Mouse (Mus musculus): ENCODE measurements around the gene Rnf186.
"Not testable (repeated sequence)": the region's sequence is repeated elsewhere in the genome, so short reads cannot be mapped to it uniquely, and the experiment has no call there.

The Rnf186 gene

DNA sequence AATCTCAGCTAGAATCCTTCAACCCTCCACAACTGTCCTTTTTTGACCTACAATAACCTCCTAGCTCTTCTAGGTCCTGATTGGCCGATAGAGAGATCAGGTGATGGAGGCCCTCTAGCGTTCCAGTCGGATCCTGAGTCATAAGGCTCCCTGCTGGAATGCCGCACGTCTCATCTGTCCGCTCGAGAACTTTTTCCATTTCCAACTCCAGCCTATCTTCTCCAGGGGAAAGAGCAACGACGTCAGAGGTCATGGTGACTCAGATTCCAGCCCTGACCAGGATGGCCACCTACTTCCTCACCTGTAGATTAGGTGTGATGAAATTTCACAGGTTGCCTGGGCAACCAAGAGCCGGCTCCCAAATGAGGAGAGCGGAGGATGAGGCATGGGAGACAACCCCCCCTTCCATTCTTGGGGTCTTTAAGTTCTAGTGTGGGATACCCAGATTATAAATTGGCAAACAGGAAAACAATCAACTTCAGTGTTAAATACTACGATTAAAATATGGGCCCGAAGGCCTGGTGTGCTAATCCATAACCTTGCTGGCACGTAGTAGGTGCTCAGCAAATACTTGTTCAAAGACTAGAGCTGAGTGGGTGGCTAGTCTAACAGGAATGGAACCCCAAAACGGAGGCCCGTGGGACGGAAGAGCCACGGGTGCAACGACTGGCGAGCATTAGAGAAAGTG is 5.4 kb downstream of the Rnf186 start:
- DNase-seq (ENCODE audit: low read depth, low spot score), result peak; percentile 35

DNA sequence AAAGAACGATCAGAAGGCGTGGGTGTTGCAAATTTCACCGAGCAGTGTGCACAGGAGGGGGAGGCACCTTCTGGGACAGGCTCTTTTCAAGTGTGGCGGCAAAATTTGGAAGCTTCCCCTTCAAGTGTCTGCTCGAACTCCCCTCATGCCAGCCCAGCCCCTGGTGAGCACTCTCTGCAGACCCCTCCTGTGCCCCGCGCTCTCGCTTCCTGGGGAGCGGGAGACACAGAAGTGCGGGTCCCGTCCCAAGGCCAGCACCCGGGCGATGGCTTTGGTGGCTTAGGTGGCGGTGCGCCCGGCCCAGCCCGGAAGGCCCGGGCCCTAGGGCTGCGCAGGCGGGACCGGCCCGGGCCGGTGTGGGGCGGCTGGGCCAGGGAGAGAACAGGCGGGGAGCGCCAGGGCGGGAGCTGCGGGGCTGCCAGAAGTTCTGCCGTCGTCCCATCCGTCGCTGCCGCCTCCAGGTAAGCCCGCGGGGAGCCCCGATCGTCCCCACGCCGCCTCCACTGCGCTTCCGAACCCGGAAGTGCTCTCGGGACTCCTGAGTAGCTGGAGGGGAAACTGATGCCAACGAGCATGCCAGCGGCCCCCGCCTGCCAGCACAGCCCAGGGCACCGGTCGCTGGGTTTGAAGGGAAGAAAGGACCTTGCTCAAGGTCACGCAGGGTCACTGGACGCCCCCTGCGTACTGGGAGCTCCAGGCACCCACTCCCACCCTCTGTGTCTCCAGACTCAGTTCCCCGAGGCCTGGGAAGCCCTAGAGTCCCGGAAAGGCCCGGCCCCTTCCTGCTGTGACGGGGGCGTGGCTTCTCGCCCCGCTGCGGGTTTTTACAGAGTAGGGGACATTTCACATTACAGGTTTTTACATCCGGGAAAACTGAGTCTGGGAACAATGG is 6.2 kb downstream of the Rnf186 start, which contains the start of gene Tmco4:
Gene Tmco4 (plus strand): TSS at position 62 of the 892 bp plus-strand sequence.
- DNase-seq (ENCODE audit: low read depth, low spot score), result peak; percentile 43

DNA sequence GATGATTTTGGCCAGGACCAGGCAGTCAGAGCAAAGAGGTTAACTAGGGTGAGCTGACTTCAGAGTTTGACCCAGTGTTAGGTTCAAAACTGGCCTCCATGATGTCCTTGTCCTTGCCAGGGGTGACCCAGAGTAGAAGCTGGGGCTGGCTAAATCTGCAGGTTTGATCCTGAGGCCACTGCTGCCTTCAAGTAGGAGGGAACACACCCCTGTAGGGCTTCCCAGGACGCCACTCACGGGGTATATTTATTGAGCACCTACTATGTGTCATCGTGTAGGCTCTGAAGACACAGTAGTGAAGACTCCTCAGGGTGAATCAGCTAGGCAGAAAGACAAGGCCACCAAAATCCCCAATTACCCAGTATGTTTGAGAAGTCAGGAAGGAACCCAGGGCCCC is 6.8 kb downstream of the Rnf186 start:
- DNase-seq (ENCODE audit: low read depth, low spot score), result no peak

DNA sequence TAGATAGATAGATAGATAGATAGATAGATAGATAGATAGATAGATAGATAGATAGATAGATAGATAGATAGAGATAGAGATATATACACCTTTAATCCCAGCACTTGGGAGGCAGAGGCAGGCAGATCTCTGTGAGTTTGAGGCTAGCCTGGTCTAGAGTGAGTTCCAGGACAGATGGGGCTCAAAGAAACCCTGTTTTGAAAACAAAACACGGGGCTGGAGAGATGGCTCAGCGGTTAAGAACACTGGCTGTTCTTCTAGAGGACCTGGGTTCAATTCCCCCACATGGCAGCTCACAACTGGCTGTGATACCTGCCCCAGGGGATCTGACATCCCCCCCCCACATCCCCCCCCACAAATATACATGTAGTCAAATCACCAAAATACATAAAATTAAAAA is 7.6 kb downstream of the Rnf186 start:
- DNase-seq (ENCODE audit: low read depth, low spot score), result not testable (repeated sequence)

DNA sequence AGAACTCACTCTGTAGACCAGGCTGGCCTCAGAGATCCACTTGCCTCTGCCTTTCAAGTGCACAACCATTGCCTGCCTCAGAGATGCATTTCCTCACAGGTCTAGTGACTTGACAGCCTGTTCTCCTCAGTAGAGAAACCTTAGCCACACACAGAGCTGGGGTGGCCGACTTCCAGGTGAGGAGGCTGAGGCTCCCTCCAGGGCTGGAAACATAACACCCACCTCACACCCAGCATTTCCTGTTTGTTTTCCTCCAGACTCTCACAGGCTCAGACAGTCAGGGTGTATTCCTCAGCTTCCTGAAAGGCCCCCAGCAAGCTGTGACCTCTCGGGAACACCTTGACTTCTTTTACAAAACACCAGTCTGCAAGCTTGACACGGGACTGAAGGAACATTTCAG is 8.3 kb downstream of the Rnf186 start:
- no peak for DNase-seq (ENCODE audit: low read depth, low spot score)

DNA sequence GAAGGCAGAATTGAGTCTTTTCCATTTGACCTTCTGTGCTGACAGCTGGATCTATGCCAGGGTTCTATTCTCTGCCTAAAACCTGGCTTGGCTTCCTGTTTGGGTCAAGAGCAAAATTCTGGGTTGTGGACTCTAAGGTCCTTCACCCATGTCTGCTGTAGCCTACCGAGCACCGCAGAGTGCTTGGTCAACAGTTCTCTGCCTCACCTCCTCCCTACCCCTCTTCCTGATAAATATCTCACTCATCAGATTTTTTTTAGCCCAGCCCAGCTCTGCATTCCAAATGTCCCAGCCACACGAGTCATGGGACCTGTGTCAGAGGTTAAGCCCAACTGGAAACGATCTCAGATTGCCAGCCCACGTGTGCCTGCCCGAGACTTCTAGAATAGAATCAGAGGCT is 9.1 kb downstream of the Rnf186 start:
- DNase-seq (ENCODE audit: low read depth, low spot score), result no peak

DNA sequence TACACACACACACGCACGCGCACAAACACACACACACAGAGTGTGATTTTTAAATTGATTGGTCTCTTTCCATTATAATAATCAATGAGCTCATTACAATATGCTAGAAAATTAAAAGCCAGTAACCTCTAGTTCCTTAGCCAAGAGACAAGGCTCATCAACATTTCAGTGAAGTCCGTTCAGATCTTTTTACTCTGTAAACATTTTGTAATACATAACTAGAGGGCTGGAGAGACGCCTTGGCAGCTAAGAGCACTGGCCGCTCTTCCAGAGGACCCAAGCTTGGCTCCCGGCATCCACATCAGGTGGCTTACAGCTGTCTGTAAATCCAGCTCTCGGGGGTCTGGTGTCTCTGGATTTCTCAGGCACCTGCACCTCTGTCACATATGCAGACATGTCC is 13.1 kb downstream of the Rnf186 start:
- no peak for DNase-seq (ENCODE audit: low read depth, low spot score)

DNA sequence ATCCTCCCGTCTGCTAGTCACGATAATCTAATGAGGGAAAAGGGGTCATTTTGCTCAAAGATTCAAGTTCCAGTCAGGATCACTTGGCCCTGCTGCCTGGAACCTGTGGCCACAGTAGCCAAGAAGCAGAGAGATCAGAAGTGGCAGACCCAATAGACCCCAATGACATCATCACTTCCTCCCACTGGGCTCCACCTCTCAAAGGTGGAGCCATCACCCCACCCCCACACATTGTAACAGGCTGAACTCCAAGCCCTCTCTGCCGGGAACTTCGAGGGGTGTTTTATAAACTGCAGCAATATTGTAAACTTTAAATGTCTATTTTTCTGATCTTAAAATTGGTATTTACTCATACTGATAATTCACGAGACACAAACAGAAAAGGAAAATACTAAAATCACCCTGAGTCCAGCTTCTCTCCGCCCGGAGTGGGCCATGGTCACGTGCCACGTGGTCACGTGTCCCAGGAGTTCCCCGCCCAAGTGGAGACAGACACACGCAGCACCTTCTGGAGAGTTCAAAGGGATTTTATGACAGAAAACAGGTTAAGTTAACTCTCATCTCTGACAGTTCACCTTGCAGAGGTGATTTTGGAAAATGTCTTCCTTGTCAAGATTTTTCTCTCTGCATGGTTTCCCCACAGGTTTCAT is 14.0 kb downstream of the Rnf186 start:
- no peak for DNase-seq (ENCODE audit: low read depth, low spot score)

DNA sequence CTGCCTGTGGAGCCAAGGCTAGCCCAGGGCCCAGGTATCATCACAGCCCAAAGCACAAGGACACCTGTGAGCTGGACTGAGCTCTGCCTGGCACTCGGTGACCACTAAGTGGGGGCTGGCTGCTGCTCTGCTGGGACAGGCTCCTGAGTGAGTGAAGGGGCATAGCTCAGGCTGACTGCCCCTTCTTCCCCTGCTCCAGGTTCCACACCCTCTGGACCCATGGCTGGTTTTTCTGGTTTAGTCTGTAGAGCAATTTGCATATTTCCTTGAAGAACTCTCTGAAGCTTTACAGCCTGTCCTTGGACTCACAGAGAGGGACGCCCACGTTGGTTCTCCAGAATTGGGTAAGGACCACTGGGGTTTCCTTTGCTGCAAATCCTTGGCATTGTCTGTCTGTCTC is 16.5 kb downstream of the Rnf186 start:
- no peak for DNase-seq (ENCODE audit: low read depth, low spot score)

DNA sequence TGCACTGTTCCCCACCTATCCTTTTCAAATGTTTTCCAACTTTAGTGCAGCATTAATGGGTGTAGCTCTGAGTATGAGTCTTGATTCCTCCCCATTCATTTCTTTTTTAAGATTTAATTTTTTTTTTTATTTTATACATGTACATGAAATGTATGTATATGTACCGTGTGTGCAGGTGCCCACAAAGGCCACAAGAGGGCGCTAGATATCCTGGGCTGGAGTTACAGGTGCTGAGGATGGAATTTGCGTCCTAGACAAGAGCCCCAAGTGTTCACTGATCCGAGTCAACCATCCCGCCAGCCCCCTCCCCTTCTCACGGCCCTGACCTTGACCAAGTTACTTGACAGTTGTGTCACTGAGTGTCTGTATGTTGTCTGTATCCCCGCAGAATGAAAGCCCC is 17.8 kb downstream of the Rnf186 start:
- DNase-seq (ENCODE audit: low read depth, low spot score), result no peak

DNA sequence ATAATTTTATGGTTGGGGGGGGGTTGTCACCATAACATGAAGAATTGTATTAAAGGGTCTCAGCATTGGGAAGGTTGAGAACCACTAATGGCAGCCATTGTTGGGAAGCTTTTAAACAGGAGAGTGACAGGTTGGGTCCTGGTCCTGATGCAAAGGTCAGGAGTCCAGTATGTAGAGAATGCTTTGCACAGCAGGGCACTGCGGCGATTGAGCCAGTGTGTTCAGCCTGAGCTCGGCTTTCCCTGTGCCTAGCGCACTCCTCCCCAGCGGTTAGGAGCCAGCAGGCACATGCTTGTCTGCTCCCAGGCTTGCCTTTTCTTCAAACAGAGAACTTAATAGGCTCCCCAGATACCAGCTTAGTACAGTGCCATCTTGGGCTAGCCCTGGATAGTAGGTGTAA is 19.4 kb downstream of the Rnf186 start:
- DNase-seq (ENCODE audit: low read depth, low spot score), result no peak

DNA sequence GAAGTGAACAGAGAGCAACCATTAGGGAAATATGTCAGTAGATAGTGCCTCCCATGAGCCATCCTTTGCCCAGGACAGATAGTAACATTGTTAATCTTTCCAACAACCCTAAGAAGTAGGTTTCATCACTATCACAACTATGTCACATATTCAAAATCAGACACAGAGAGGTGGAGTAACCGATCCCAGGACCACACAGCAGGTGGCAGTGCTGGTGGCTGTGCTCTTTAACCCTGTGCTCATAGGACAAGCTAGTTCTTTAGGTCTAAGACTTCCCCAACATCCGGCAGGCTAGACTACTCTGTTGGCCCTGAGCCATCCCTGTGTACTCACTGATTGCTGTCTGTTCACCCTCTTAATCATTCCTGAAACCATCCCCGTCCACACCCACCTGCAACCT is 27.5 kb downstream of the Rnf186 start:
- DNase-seq (ENCODE audit: low read depth, low spot score), result no peak

DNA sequence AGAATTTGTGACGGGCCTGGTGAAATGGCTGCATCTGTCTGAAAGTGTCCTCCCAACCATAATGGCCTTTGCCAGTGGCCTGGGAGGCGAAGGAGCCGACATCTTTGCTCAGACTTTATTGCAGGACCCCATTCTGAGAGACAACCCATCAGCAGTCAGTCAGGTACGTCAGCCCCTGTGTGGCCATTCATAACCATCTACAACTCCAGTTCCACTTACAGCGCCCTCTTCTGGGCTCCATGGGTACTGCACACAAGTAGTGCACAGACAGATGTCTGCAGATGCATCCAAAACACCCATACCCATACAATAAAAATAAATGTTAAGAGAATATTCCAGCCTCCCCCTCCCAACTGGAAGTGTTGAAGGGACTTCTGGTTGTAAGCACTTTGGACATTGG is 29.5 kb downstream of the Rnf186 start:
- no peak for DNase-seq (ENCODE audit: low read depth, low spot score)

DNA sequence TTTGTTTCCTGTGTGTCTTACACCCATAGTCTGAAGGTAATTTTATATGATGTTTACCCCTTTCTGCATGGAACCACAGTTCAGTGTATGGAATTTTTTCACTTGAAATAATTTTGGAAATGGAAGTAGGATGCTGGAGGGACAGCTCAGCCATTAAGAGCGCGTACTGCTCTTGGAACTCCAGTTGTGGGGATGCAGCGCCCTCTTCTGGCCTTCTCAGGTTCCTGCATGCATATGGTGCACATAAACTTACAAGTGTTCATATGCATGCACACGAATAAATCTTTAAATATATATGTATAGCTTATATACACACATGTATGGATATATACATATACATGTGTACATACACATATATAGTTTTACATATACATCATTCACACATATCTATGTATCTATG is 30.2 kb downstream of the Rnf186 start:
- no peak for DNase-seq (ENCODE audit: low read depth, low spot score)

DNA sequence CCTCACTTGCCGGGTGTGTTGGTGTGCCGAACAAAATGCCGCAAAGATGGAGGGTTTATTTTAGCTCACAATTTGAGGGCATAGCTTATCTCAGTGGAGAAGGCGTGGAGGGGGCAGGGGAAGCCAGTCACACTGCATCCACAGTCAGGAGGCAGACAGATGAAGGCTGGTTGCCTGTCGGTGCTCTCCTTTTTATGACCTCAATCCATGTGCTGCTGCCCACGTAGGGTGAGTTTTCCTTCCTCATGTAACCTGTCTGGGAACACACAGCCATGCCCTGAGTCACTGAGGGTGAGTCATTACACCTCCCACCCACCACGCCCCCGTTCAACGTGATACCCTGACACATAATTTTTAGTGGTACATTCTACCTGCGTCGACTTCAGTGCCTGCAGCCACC is 31.7 kb downstream of the Rnf186 start:
- no peak for DNase-seq (ENCODE audit: low read depth, low spot score)

DNA sequence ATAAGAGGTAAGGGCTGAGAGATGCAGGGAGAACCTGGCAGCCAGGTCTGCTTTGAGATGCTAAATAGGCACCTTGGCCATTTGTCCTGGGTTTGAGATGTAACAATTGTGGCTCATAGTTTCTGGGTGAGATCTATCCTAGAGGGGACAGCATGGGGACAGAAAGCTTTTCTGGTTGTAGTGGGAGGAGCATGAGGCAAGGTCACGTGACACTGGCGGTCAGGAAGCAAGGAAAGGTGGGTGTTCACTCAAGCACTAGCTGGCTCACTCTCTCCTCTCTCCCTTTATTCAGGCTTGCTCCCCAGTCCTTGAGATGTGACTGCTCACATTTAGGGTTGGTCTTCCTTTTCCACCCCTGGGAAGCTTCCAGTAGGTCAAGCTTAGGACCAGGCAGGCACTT is 34.1 kb downstream of the Rnf186 start:
- no peak for DNase-seq (ENCODE audit: low read depth, low spot score)

DNA sequence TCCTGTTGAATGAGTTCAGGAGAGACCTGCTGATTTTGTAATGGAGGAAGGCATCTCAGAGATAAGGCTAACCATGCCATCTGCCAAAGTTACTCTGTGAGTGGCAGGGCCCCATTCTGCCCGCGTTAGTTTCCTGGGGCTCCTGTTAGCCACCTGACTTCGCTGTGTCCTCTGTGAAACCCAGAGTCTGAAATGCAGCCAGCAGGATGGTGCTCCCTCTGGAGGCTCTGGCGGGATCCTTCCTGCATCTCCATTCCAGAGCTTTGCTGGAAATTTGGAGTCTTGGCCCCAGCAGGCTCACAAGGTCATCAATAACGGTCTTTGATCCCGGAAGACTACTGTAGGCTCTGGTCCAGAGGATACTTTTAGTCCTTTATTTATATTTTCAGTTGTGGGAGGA is 34.5 kb downstream of the Rnf186 start:
- DNase-seq (ENCODE audit: low read depth, low spot score), result no peak

DNA sequence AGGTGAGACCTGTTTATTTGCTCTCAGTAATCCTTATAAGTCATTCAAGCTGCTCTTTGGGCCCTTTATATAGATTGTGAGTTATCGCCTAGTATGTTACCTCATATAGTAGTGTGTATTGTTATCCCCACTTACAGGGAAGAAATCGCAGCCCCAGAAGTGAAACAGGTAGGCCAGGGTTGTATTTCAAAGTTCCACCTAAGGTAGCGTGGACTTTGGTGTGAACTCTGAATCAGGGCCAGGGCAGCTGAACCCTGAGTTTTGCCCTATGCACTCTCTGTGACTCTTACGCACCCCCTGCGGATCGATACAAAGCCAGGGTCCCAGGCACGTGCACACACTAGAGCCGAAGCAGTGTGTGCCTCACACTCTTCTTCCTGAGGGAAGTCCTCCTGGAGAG is 37.2 kb downstream of the Rnf186 start:
- DNase-seq (ENCODE audit: low read depth, low spot score), result no peak

DNA sequence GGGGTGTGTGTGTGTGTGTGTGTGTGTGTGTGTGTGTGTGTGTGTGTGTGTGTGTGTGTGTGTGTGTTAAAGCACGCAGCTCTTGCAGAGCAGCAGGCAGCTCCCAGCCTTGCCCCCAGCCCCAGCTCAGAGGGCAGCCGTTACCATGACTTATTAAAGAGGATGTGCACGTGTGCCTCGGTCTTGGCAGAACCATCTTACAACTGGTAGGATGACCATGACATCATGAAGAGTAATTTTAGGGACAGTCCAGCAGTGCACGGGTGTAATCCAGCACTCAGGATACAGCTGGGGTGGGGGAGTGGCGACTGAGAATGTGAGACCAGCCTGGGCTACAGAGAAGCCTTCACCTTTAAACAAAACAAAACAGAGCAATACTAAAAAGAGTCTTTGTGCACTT is 38.3 kb downstream of the Rnf186 start:
- no peak for DNase-seq (ENCODE audit: low read depth, low spot score)

DNA sequence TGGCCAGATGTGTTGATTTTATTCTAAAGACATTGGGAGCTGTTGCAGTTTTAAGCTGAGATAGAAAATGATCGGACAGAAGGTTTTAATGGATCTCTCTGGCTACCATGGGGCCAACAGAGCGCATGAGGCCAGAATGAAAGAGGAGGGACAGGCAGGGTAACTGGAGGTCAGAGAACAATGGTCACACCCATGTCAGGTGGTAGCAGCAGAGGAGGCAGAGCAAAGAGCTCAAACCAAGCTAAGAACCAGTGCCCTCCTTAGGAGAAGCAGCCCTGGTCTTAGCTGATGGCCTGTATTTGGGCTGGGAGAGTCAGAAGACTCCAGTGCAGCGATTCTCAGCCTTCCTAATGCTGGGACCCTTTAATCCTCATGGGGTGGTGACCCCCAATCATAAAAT is 40.4 kb downstream of the Rnf186 start:
- no peak for DNase-seq (ENCODE audit: low read depth, low spot score)

DNA sequence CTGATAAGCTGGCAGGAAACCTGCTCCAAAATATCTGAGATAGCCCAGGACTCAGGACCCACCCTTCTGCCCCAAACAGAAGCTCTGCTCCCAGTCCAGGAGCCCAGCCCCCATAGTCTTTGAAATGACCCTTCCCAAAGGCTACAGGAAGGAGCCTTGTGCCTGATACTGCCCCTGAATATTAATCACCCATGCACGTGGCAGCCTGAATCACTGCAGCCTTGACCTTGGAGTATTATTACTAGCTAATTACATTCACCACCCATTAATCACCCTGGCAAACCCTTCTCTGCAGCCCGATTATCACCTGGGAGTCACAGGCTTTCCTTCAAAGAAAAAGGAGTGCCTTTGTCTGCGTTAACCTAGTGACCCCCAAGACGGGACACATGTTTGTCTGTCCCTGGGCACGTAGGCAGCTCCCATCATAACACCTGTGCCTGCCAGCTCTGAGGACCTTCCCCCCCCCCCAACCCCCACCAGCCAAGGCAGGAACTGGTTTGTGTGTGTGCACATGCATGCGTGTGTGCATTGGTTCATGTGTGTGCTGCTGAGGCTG is 41.1 kb downstream of the Rnf186 start:
- no peak for DNase-seq (ENCODE audit: low read depth, low spot score)

DNA sequence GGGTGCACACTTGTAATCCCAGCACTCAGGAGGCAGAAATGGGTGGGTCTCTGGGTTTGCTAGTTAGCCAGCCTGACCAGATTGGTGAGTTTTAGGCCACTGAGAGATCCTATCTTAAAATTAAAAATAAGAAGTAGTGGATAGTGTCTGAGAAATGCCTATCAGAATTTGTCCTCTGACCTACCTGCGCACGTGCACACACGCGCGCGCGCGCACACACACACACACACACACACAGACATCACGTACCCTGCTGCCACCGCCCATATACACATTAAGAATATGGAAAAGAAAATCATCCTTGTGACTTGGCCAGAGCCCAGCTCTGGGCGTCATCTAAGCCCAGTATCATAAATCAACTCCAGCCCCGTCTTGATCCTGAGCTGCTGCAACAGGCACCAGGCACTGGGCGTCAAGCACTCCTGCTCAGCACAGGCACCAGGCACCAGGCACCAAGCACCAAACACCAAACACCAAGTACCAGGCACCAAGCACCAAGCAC is 44.3 kb downstream of the Rnf186 start:
- DNase-seq (ENCODE audit: low read depth, low spot score), result no peak

Measured in forelimb bud, embryonic 11.5 days (tissue).